Mouse (Mus musculus) kidney, adult 2 months (tissue): ENCODE measurements around the gene Ifitm10.

Experiments used
- CTCF ChIP-seq: fragments of 200-500 bp; conservative IDR thresholded peaks from 2 replicates; pipeline ENCODE4 v1.5.1; 2011; ENCODE audit warnings: low read depth, mild to moderate bottlenecking, control low read depth, low read length, moderate library complexity, mixed read lengths; ENCODE audit not compliant: insufficient read depth, insufficient read length
- POLR2A ChIP-seq: fragments of 200-500 bp; IDR thresholded peaks from one replicate; pipeline ENCODE4 v1.6.1; 2011; ENCODE audit warnings: low read depth, low read length, control low read depth

DNA sequence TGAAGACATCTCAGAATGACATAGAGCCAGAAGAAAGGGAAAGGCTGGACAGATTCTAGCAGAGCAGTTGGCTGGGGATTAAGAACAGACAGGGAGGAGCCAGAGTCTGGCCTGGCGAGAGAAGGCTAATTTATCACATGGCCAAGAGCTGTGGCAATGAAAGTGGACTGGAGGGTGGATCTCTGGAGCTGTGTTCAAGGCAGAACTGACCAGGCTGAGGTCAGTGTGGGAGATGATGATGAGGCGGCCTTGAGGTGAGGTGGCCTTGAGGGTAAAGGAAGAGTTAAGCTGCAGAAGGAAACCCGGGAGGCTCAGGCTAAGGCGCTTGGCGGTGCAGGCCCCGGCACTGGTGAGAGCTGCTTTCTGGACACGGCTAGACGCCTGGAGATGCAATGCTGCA lies 14.4 kb downstream of the Ifitm10 start:
- TF ChIP-seq CTCF (no peak), POLR2A (no peak)
